Mouse (Mus musculus): Measurements from ENCODE around the gene Antxr2. TPM values are rescaled to one million over a fixed set of nuclear protein-coding genes. Genes with fewer than 3 reads are reported as not detected.

Gene Antxr2
- polyA plus RNA-seq, 1 experiment from 2014 or later, result 30.7 TPM

- H3K4me3 ChIP-seq (ENCODE audit: low read depth, low read length), result no peak overlapping the region
- TF ChIP-seq CTCF (IDR thresholded peaks at IDR 0.05) (no peak), EP300 (IDR thresholded peaks at IDR 0.05) (0 out of 2 replicates have a peak, but pooled peaks have one; percentile 12)
- no peaks in the 10 kb centered on the region for H3K4me1 ChIP-seq (ENCODE audit: insufficient read depth, low read depth, low read length)
- no peak overlapping the region for H3K4me2 ChIP-seq (replicated peaks; ENCODE audit: low read depth, low read length)
- H3K9ac ChIP-seq (replicated peaks; ENCODE audit: low read depth), result no peak overlapping the region
- DNase-seq (ENCODE audit: low spot score), result no peak
- H3K9me3 ChIP-seq (ENCODE audit: low read length), result no peaks in the 10 kb centered on the region
- no peaks in the 10 kb centered on the region for H3K36me3 ChIP-seq (ENCODE audit: insufficient read depth, low read length)
- ATAC-seq, result peak; percentile 30; the same call in 1 of the 2 replicates
- H3K27ac ChIP-seq (ENCODE audit: low read length), result no peak overlapping the region
- 68% methylated on average over 2 of the region's 2 CpGs for WGBS
- no peaks in the 10 kb centered on the region for H3K27me3 ChIP-seq (replicated peaks; ENCODE audit: insufficient read depth, low read length)
Observed at GRCm38 (mm10) chr5:97881421-97881820, 149.4 kb downstream of the Antxr2 start.

GRCm38 (mm10) chr5:97880115-97880514 is 150.7 kb downstream of the Antxr2 start:
- Histone ChIP-seq H3K4me1 (ENCODE audit: insufficient read depth, low read depth, low read length) (no peaks in the 10 kb centered on the region), H3K27me3 (replicated peaks; ENCODE audit: insufficient read depth, low read length) (no peaks in the 10 kb centered on the region), H3K36me3 (ENCODE audit: insufficient read depth, low read length) (no peaks in the 10 kb centered on the region), H3K4me3 (ENCODE audit: low read depth, low read length) (no peak overlapping the region), H3K9me3 (ENCODE audit: low read length) (no peaks in the 10 kb centered on the region), H3K9ac (replicated peaks; ENCODE audit: low read depth) (no peak overlapping the region), H3K4me2 (replicated peaks; ENCODE audit: low read depth, low read length) (no peak overlapping the region), H3K27ac (ENCODE audit: low read length) (no peak overlapping the region)
- 86% methylated on average over 8 of the region's 8 CpGs for WGBS
- TF ChIP-seq CTCF (IDR thresholded peaks at IDR 0.05) (no peak), EP300 (IDR thresholded peaks at IDR 0.05) (no peak)
- DNase-seq (ENCODE audit: low spot score) (no peak), ATAC-seq (no peak)

- DNase-seq (ENCODE audit: low spot score) (no peak), ATAC-seq (no peak)
- no peaks in the 10 kb centered on the region for H3K27me3 ChIP-seq (replicated peaks; ENCODE audit: insufficient read depth, low read length)
- TF ChIP-seq EP300 (IDR thresholded peaks at IDR 0.05) (no peak), CTCF (IDR thresholded peaks at IDR 0.05) (no peak)
- no peak overlapping the region for H3K9ac ChIP-seq (replicated peaks; ENCODE audit: low read depth)
- no peaks in the 10 kb centered on the region for H3K9me3 ChIP-seq (ENCODE audit: low read length)
- no peaks in the 10 kb centered on the region for H3K36me3 ChIP-seq (ENCODE audit: insufficient read depth, low read length)
- H3K27ac ChIP-seq (ENCODE audit: low read length), result no peak overlapping the region
- H3K4me3 ChIP-seq (ENCODE audit: low read depth, low read length), result no peak overlapping the region
- no peak overlapping the region for H3K4me2 ChIP-seq (replicated peaks; ENCODE audit: low read depth, low read length)
- H3K4me1 ChIP-seq (ENCODE audit: insufficient read depth, low read depth, low read length), result no peaks in the 10 kb centered on the region
- 48% methylated on average over 3 of the region's 3 CpGs for WGBS
Observed at GRCm38 (mm10) chr5:97878871-97879270, 152.0 kb downstream of the Antxr2 start.

- Histone ChIP-seq H3K4me3 (ENCODE audit: low read depth, low read length) (no peak overlapping the region), H3K4me1 (ENCODE audit: insufficient read depth, low read depth, low read length) (no peaks in the 10 kb centered on the region), H3K36me3 (ENCODE audit: insufficient read depth, low read length) (no peaks in the 10 kb centered on the region), H3K9ac (replicated peaks; ENCODE audit: low read depth) (no peak overlapping the region), H3K27me3 (replicated peaks; ENCODE audit: insufficient read depth, low read length) (no peaks in the 10 kb centered on the region), H3K4me2 (replicated peaks; ENCODE audit: low read depth, low read length) (no peak overlapping the region), H3K9me3 (ENCODE audit: low read length) (no peaks in the 10 kb centered on the region), H3K27ac (ENCODE audit: low read length) (no peak overlapping the region)
- peak; percentile 94 for TF ChIP-seq EP300 (IDR thresholded peaks at IDR 0.05)
- TF ChIP-seq CTCF (IDR thresholded peaks at IDR 0.05), result no peak
- 30% methylated on average over 1 of the region's 1 CpGs for WGBS
- DNase-seq (ENCODE audit: low spot score), result peak; percentile 72
- ATAC-seq, result peak; percentile 93
Observed at GRCm38 (mm10) chr5:97878215-97878794, 152.5 kb downstream of the Antxr2 start.

- Histone ChIP-seq H3K4me3 (ENCODE audit: low read depth, low read length) (no peak overlapping the region), H3K9me3 (ENCODE audit: low read length) (no peaks in the 10 kb centered on the region), H3K36me3 (ENCODE audit: insufficient read depth, low read length) (no peaks in the 10 kb centered on the region), H3K9ac (replicated peaks; ENCODE audit: low read depth) (no peak overlapping the region), H3K4me1 (ENCODE audit: insufficient read depth, low read depth, low read length) (no peaks in the 10 kb centered on the region), H3K27me3 (replicated peaks; ENCODE audit: insufficient read depth, low read length) (no peaks in the 10 kb centered on the region), H3K27ac (ENCODE audit: low read length) (no peak overlapping the region), H3K4me2 (replicated peaks; ENCODE audit: low read depth, low read length) (no peak overlapping the region)
- ATAC-seq, result no peak
- WGBS, result 50% methylated on average over 2 of the region's 2 CpGs
- TF ChIP-seq EP300 (IDR thresholded peaks at IDR 0.05) (no peak), CTCF (IDR thresholded peaks at IDR 0.05) (no peak)
- no peak for DNase-seq (ENCODE audit: low spot score)
Observed at GRCm38 (mm10) chr5:97876895-97877294, 153.9 kb downstream of the Antxr2 start.

- H3K27ac ChIP-seq (ENCODE audit: low read length), result no peak overlapping the region
- no peaks in the 10 kb centered on the region for H3K27me3 ChIP-seq (replicated peaks; ENCODE audit: insufficient read depth, low read length)
- no peak overlapping the region for H3K9ac ChIP-seq (replicated peaks; ENCODE audit: low read depth)
- H3K4me2 ChIP-seq (replicated peaks; ENCODE audit: low read depth, low read length), result no peak overlapping the region
- no peaks in the 10 kb centered on the region for H3K4me1 ChIP-seq (ENCODE audit: insufficient read depth, low read depth, low read length)
- no peak for ATAC-seq
- no peaks in the 10 kb centered on the region for H3K9me3 ChIP-seq (ENCODE audit: low read length)
- H3K4me3 ChIP-seq (ENCODE audit: low read depth, low read length), result no peak overlapping the region
- H3K36me3 ChIP-seq (ENCODE audit: insufficient read depth, low read length), result no peaks in the 10 kb centered on the region
- WGBS, result 48% methylated on average over 2 of the region's 2 CpGs
- no peak for TF ChIP-seq CTCF (IDR thresholded peaks at IDR 0.05)
- TF ChIP-seq EP300 (IDR thresholded peaks at IDR 0.05), result no peak
- DNase-seq (ENCODE audit: low spot score), result no peak
Observed at GRCm38 (mm10) chr5:97867921-97868320, 162.9 kb downstream of the Antxr2 start.

- no peak overlapping the region for H3K4me3 ChIP-seq (ENCODE audit: low read depth, low read length)
- no peak for ATAC-seq
- WGBS, result 72% methylated on average over 3 of the region's 3 CpGs
- no peaks in the 10 kb centered on the region for H3K36me3 ChIP-seq (ENCODE audit: insufficient read depth, low read length)
- no peaks in the 10 kb centered on the region for H3K9me3 ChIP-seq (ENCODE audit: low read length)
- TF ChIP-seq EP300 (IDR thresholded peaks at IDR 0.05) (no peak), CTCF (IDR thresholded peaks at IDR 0.05) (no peak)
- H3K27ac ChIP-seq (ENCODE audit: low read length), result no peak overlapping the region
- H3K9ac ChIP-seq (replicated peaks; ENCODE audit: low read depth), result no peak overlapping the region
- no peaks in the 10 kb centered on the region for H3K27me3 ChIP-seq (replicated peaks; ENCODE audit: insufficient read depth, low read length)
- DNase-seq (ENCODE audit: low spot score), result no peak
- H3K4me2 ChIP-seq (replicated peaks; ENCODE audit: low read depth, low read length), result no peak overlapping the region
- no peaks in the 10 kb centered on the region for H3K4me1 ChIP-seq (ENCODE audit: insufficient read depth, low read depth, low read length)
Observed at GRCm38 (mm10) chr5:97866975-97867374, 163.9 kb downstream of the Antxr2 start.
